Mouse (Mus musculus) brain, embryonic 14.5 days (tissue): ENCODE data around the gene Ttll3.

Experiments used
- CTCF ChIP-seq: fragments of 200-500 bp; IDR thresholded peaks from 2 replicates; pipeline ENCODE4 v1.5.1; 2012; ENCODE audit warnings: inconsistent platforms, mild to moderate bottlenecking, moderate library complexity, borderline replicate concordance; ENCODE audit not compliant: insufficient read depth, insufficient read length; ENCODE audit errors: extremely low read depth
- POLR2A ChIP-seq: fragments of 200-500 bp; IDR thresholded peaks from 2 replicates; pipeline ENCODE4 v1.6.1; 2012; ENCODE audit warnings: mild to moderate bottlenecking, inconsistent platforms, borderline replicate concordance; ENCODE audit not compliant: poor library complexity, insufficient read depth, insufficient read length, severe bottlenecking; ENCODE audit errors: extremely low read depth

- TF ChIP-seq CTCF (no peak), POLR2A (no peak)
These were observed 38.9 kb downstream of the Ttll3 start for GRCm38 (mm10) chr6:113428006-113428405.
